Mouse (Mus musculus) embryonic facial prominence, embryonic 12.5 days (tissue): ENCODE measurements around the gene Sh3gl2. TPM values are rescaled to one million over a fixed set of nuclear protein-coding genes. Genes with fewer than 3 reads are reported as not detected.

Source experiments
- ATAC-seq: fragments of 200-750 bp; cut with Nextera tagmentation; 2 replicates; pipeline ENCODE4 v1.8.0; 2017; ENCODE audit not compliant: insufficient number of reproducible peaks, insufficient read depth, low FRiP score, low TSS enrichment
- H3K27ac ChIP-seq: fragments of 300-500 bp; sonication (generic); 2 replicates; pipeline ENCODE4 v1.5.1; 2016; ENCODE audit warnings: mild to moderate bottlenecking
- H3K27me3 ChIP-seq: fragments of 300-500 bp; sonication (generic); 2 replicates; pipeline ENCODE4 v1.6.1; 2016; ENCODE audit warnings: mild to moderate bottlenecking, moderate library complexity
- H3K36me3 ChIP-seq: fragments of 300-500 bp; sonication (generic); 2 replicates; pipeline ENCODE4 v1.6.1; 2016; ENCODE audit warnings: mild to moderate bottlenecking
- H3K4me1 ChIP-seq: fragments of 300-500 bp; sonication (generic); 2 replicates; pipeline ENCODE4 v1.6.1; 2016
- H3K4me2 ChIP-seq: fragments of 300-500 bp; sonication (generic); replicated peaks from 2 replicates; pipeline ENCODE4 v1.6.1; 2016; ENCODE audit warnings: mild to moderate bottlenecking, moderate library complexity
- H3K4me3 ChIP-seq: fragments of 300-500 bp; sonication (generic); 2 replicates; pipeline ENCODE4 v1.5.1; 2016; ENCODE audit warnings: mild to moderate bottlenecking
- H3K9ac ChIP-seq: fragments of 300-500 bp; sonication (generic); 2 replicates; pipeline ENCODE4 v1.6.1; 2016; ENCODE audit warnings: mild to moderate bottlenecking, moderate library complexity
- H3K9me3 ChIP-seq: fragments of 300-500 bp; sonication (generic); 2 replicates; pipeline ENCODE4 v1.6.1; 2016; ENCODE audit warnings: mild to moderate bottlenecking, moderate library complexity
- WGBS: fragments of 180-500 bp; shearing (Covaris S2); methylation state at CpG from one replicate; pipeline ENCODE4 v1.1.7; 2016; 5-methylcytosine and 5-hydroxymethylcytosine counted together
- polyA plus RNA-seq: library from polyadenylated mRNA; unstranded; fragments of >200 nt; fragmentation: Nextera tagmentation; extraction: Ambion mirVana; gene quantifications from 2 replicates; pipeline ENCODE4 v1.2.1, GENCODE M21; 2016

The Sh3gl2 gene
- polyA plus RNA-seq: 5.3 and 5.5 TPM in 2 replicates

GRCm38 (mm10) chr4:85205071-85205635 lies at the start of gene Sh3gl2:
Gene Sh3gl2 (plus strand): TSS chr4:85205126.
- H3K4me2 ChIP-seq: peak within 1 kb of the TSS; percentile 97
- H3K4me3 ChIP-seq: peak within 1 kb of the TSS; percentile 76
- peak; percentile 79 for ATAC-seq
- no peaks in the 10 kb centered on the region for H3K9me3 ChIP-seq
- peak within 1 kb of the TSS; percentile 63 for H3K9ac ChIP-seq
- no peak within 1 kb of the TSS for H3K27ac ChIP-seq
- H3K4me1 ChIP-seq: no peaks in the 10 kb centered on the region; the same call in 1 of the 2 replicates
- under 1% methylated on average over 48 of the region's 48 CpGs for WGBS
- no peaks in the 10 kb centered on the region for H3K36me3 ChIP-seq
- H3K27me3 ChIP-seq: peaks cover 54% of the 10 kb centered on the region

GRCm38 (mm10) chr4:85161156-85161555 lies 43.8 kb upstream of the Sh3gl2 start:
- Histone ChIP-seq H3K27me3 (no peaks in the 10 kb centered on the region), H3K4me3 (no peak overlapping the region), H3K27ac (no peak overlapping the region), H3K4me1 (no peaks in the 10 kb centered on the region), H3K36me3 (no peaks in the 10 kb centered on the region), H3K9me3 (no peaks in the 10 kb centered on the region), H3K9ac (no peak overlapping the region), H3K4me2 (no peak overlapping the region)
- ATAC-seq: no peak
- 62% methylated on average over 4 of the region's 4 CpGs for WGBS

DNA sequence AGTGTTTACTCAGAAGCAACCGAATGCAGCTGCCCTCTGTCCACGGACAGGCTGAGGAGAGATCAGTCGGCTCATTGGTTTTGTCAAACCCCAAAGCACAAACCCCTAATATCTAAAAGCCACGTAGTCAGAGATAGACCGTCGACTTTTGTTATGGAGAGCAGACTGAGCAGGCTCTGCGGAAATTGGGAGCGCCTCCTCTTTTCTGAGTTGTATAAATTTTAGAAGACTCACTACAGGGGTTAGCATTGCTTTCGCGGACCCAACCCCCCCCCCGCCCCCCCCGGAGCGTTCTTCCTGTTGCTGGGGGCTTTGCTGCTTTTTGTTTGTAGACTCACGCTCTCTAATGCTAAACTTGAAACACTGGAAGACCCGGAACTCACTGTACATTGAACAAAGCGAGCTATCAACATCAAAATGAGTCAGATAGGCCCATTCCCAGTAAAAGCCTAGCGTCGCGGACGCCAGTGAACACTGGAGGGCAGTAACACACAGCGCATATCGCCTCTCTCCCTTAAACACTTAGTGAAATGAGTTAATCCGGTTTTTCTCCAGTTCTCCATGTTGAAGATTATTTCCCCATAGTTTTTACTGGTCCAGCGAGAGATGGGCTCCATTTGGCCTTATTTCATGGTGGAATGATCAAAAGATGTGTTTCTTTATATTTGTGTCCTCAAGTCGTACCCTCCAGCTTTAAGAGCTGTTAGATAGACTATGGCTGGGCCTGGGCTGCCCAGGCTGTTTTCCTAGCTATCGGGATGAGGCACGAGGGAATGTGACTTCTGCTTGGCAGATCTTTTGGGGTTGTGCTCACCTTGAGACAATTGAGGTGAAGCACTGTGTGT lies 42.2 kb upstream of the Sh3gl2 start:
- Histone ChIP-seq H3K36me3 (no peaks in the 10 kb centered on the region), H3K9ac (no peak overlapping the region), H3K4me2 (peak overlapping the region; percentile 29; the same call in 1 of the 2 replicates), H3K4me1 (no peaks in the 10 kb centered on the region), H3K27me3 (no peaks in the 10 kb centered on the region), H3K9me3 (no peaks in the 10 kb centered on the region), H3K27ac (no peak overlapping the region), H3K4me3 (no peak overlapping the region)
- 29% methylated on average over 27 of the region's 27 CpGs for WGBS
- ATAC-seq: 0 out of 2 replicates have a peak, but pooled peaks have one; percentile 74

GRCm38 (mm10) chr4:85163313-85163615 lies 41.7 kb upstream of the Sh3gl2 start:
- H3K27ac ChIP-seq: no peak overlapping the region
- no peaks in the 10 kb centered on the region for H3K36me3 ChIP-seq
- no peaks in the 10 kb centered on the region for H3K4me1 ChIP-seq
- H3K4me3 ChIP-seq: no peak overlapping the region
- ATAC-seq: no peak
- H3K4me2 ChIP-seq: no peak overlapping the region
- H3K9me3 ChIP-seq: no peaks in the 10 kb centered on the region
- no peak overlapping the region for H3K9ac ChIP-seq
- H3K27me3 ChIP-seq: no peaks in the 10 kb centered on the region
- WGBS: 86% methylated on average over 2 of the region's 2 CpGs

DNA sequence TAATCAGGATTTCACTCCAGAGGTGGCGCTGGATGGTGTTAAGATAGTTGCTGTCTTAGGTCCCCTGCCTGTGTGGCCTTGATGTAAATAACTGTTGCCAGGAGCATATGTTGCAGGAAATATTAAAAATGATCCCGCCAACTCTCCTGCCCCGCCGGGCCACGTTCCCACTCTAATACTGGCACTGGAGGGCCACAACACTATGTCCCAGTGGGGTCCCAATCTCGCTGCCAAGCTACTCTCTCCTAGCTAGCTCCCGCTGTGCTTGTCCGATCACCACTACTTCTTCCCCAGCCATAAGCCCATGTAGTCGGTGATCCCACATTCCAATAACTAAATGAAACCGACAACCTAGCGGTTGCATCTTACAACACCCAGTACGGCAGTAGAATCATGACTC lies 36.9 kb upstream of the Sh3gl2 start:
- WGBS: 88% methylated on average over 12 of the region's 12 CpGs
- no peak for ATAC-seq
- H3K4me3 ChIP-seq: no peak overlapping the region
- no peak overlapping the region for H3K9ac ChIP-seq
- H3K27me3 ChIP-seq: no peaks in the 10 kb centered on the region
- H3K9me3 ChIP-seq: no peaks in the 10 kb centered on the region
- H3K4me1 ChIP-seq: no peaks in the 10 kb centered on the region
- H3K27ac ChIP-seq: no peak overlapping the region
- H3K36me3 ChIP-seq: no peaks in the 10 kb centered on the region
- H3K4me2 ChIP-seq: no peak overlapping the region

DNA sequence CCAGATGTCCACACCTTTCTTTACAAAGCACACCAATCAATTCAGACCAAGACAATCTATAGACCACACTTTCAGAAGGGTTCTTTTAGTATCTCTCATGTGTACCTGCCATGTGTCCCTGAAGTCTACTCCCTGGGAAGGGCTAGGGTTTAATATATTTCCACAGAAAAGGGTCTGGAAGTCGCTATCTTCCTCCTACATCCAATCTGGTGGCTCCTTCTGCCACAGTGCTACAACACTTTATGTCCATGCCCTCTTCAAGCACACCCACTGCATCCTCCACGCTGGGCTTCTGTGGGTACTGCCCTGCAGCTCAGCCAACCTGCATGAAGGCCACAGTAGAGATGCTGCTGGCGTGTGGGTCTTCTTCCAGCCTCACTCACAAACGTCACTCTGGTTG lies 29.5 kb upstream of the Sh3gl2 start:
- H3K9ac ChIP-seq: no peak overlapping the region
- H3K27me3 ChIP-seq: no peaks in the 10 kb centered on the region
- WGBS: 90% methylated on average over 4 of the region's 4 CpGs
- H3K4me2 ChIP-seq: no peak overlapping the region
- no peaks in the 10 kb centered on the region for H3K36me3 ChIP-seq
- no peaks in the 10 kb centered on the region for H3K4me1 ChIP-seq
- no peak overlapping the region for H3K4me3 ChIP-seq
- H3K27ac ChIP-seq: no peak overlapping the region
- H3K9me3 ChIP-seq: no peaks in the 10 kb centered on the region
- no peak for ATAC-seq

DNA sequence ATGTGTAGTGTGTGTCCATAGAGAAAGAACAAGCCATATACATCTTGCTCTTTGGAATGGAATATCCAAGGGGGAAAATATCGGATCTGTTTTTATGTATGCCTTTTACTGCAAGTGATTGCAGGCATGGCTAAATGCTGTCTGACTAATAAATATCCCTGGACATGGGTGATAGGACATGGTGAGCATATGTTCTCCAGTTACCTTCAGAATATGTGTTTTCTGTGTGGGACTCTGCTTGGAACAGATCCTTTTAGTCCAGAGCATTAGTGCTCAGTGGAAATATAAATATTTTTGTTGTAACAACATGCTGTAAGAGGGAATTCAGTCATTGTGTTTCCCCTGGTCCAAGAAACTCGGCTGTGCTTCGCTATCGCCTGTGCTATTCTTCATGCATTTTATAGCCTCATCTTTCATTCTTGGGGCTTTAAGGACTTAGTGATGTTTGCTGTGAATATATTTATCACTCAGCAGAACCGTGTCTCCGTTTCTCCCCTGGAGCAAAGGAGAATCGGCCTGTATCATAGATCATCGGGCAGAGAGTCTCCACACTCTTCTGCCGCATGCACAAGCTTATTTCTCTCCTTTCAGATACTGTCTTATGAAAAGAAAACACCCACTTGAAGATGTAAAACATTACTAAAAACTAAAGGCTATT lies 26.4 kb upstream of the Sh3gl2 start:
- no peak overlapping the region for H3K27ac ChIP-seq
- 85% methylated on average over 9 of the region's 9 CpGs for WGBS
- no peaks in the 10 kb centered on the region for H3K4me1 ChIP-seq
- no peak overlapping the region for H3K9ac ChIP-seq
- no peak overlapping the region for H3K4me2 ChIP-seq
- no peak for ATAC-seq
- H3K9me3 ChIP-seq: no peaks in the 10 kb centered on the region
- no peaks in the 10 kb centered on the region for H3K27me3 ChIP-seq
- H3K4me3 ChIP-seq: no peak overlapping the region
- H3K36me3 ChIP-seq: no peaks in the 10 kb centered on the region

DNA sequence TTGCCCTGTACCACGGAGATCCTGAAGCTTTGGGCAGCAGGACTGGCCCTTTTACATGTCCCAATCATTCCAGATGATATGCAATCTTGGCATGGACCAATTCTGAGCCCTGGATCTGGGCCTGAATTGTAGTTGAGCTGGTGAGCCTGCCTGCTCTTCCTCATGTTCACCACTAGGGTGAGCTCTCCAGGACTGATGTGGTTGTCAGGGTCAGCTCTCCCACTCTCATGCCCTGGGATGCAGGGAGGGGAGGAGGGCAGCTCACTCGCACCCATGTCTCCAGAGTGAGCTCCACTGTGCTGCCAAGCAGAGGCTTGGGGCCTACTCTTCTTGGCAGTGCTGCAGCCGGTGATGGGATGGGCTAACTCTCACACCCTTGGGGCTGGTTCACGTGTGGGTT lies 18.9 kb upstream of the Sh3gl2 start:
- Histone ChIP-seq H3K27me3 (no peaks in the 10 kb centered on the region), H3K4me2 (no peak overlapping the region), H3K36me3 (no peaks in the 10 kb centered on the region), H3K4me3 (no peak overlapping the region), H3K9ac (no peak overlapping the region), H3K9me3 (no peaks in the 10 kb centered on the region), H3K27ac (no peak overlapping the region), H3K4me1 (no peaks in the 10 kb centered on the region)
- 55% methylated on average over 4 of the region's 4 CpGs for WGBS
- ATAC-seq: no peak

- Histone ChIP-seq H3K4me3 (no peak overlapping the region), H3K27me3 (no peaks in the 10 kb centered on the region), H3K9ac (no peak overlapping the region), H3K9me3 (no peaks in the 10 kb centered on the region), H3K4me2 (no peak overlapping the region), H3K27ac (no peak overlapping the region), H3K4me1 (no peaks in the 10 kb centered on the region), H3K36me3 (no peaks in the 10 kb centered on the region)
- WGBS: 81% methylated on average over 4 of the region's 4 CpGs
- ATAC-seq: no peak
These were observed 8.7 kb upstream of the Sh3gl2 start for GRCm38 (mm10) chr4:85196201-85196600.

GRCm38 (mm10) chr4:85198431-85198830 lies 6.5 kb upstream of the Sh3gl2 start:
- no peak overlapping the region for H3K4me3 ChIP-seq
- no peaks in the 10 kb centered on the region for H3K9me3 ChIP-seq
- no peaks in the 10 kb centered on the region for H3K4me1 ChIP-seq
- H3K27ac ChIP-seq: no peak overlapping the region
- no peak overlapping the region for H3K4me2 ChIP-seq
- H3K9ac ChIP-seq: no peak overlapping the region
- peaks cover 15% of the 10 kb centered on the region for H3K27me3 ChIP-seq
- 85% methylated on average over 9 of the region's 9 CpGs for WGBS
- no peak for ATAC-seq
- H3K36me3 ChIP-seq: no peaks in the 10 kb centered on the region

DNA sequence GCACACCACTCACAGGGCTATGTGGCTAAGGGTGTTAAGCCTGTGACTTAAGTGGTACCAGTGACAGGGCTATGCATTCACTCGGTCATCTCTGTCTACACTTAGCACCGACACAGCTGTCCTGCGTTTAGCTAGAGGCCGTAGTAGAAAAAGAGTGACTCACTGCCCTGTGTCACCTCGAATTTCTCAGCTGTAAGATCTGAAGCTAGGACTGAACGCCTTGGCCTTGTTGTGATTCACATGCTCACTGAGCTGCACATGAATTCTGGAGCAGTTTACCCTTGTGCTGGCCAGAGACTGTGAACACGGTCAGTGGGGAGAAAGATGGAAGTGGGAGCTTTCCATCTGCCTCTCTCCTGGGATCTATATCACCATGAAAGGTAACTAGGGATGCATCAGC lies 2.3 kb upstream of the Sh3gl2 start:
- Histone ChIP-seq H3K27me3 (peaks cover 46% of the 10 kb centered on the region), H3K36me3 (no peaks in the 10 kb centered on the region)
- 62% methylated on average over 7 of the region's 7 CpGs for WGBS

More for the DNA sequence above, 2.3 kb upstream of the Sh3gl2 start:
- Histone ChIP-seq H3K27ac (no peak overlapping the region), H3K9me3 (no peaks in the 10 kb centered on the region), H3K4me3 (no peak overlapping the region), H3K4me1 (no peaks in the 10 kb centered on the region; the same call in 1 of the 2 replicates), H3K9ac (no peak overlapping the region), H3K4me2 (no peak overlapping the region)
- ATAC-seq: no peak
